Mouse (Mus musculus): ENCODE data around the gene Pde4d. TPM values are rescaled to one million over a fixed set of nuclear protein-coding genes. Genes with fewer than 3 reads are reported as not detected.

Pde4d gene
- total RNA-seq, 2 experiments from 2014 or later: 72.4 to 79.0 TPM

DNA sequence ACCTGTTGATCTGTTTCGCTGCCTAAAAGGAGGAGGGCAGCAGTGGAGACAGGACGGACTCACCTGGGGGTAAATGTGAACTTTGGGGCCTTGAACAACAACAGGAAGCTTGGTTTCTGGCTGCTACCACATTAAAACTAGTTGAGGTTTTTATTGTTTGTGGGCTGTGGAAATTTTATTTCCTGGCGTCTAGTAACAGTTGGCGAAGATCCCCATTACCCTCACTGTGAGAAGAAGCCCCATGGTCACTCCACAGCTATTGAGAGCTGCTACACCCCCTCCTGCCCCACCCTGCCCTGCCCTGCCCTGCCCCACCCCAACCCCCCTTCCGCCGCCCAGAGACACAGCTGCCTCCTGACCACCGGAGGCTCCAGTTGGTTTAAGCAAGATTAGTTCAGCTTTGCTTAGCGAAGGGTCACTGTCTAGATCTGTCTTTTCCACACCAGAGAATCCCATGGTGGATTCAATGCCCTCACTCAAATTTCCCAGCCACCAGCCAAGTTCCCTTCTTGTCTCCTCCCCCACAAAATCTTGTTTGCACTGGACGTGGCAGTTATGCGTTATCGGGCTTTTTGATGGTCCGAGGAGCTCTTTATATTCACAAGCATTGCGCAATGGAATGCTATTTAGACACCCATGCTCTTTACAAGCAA lies 780.7 kb downstream of the Pde4d start:
- DNase-seq (ENCODE audit: low spot score in 2 of 2): no peak

- DNase-seq (ENCODE audit: low spot score in 2 of 2): no peak
Measured at GRCm38 (mm10) chr13:109231848-109232460, 782.2 kb downstream of the Pde4d start.

- no peak for DNase-seq (ENCODE audit: low spot score in 2 of 2)
Measured at GRCm38 (mm10) chr13:109232531-109232930, 782.8 kb downstream of the Pde4d start.

- no peak for DNase-seq (ENCODE audit: low spot score in 2 of 2)
Measured at GRCm38 (mm10) chr13:109233911-109234613, 784.3 kb downstream of the Pde4d start.

- peak in 1 of 2 experiments; percentile 26 for DNase-seq (ENCODE audit: low spot score in 2 of 2)
Measured at GRCm38 (mm10) chr13:109236047-109236446, 786.3 kb downstream of the Pde4d start.

DNA sequence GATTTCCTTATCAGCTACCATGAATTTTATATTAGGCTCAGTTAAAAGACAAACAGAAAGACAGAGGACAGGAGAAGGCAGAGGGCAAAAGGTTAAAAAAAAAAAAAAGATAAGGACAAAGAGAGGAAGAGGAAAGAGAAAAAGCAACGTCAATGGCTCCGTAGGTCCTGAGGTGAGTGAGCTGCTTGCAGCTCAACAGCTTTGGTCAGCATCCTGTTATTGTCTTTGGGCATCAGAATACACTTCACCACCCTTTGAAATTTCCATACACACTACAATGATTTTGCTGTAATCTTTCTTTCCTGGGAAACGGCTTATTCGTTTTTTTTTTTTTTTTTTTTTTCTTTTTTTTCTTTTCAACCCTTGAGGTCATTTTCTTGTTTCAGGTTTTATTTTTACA lies 788.9 kb downstream of the Pde4d start:
- no peak for DNase-seq (ENCODE audit: low spot score in 2 of 2)

DNA sequence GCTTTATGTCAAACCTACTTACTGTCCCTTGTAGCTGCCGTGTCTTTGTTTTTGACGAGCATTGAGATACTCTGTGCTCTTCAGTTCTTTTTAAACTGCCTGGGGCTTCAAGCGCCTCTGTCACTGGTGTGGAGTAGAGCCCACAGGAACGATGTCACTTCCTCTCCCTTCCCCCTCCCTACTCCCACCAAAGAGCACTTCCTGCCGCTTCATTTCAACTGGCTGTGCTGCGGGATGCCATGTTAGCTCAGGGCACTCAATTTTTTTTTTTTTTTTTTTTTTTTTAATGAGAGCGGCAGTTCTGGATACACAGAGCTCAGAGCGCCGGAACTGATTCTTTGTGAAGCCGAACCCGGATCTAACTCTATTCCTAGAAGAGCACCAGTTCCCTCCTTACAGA lies 789.5 kb downstream of the Pde4d start:
- DNase-seq (ENCODE audit: low spot score in 2 of 2): peak in 1 of 2 experiments; percentile 57

DNA sequence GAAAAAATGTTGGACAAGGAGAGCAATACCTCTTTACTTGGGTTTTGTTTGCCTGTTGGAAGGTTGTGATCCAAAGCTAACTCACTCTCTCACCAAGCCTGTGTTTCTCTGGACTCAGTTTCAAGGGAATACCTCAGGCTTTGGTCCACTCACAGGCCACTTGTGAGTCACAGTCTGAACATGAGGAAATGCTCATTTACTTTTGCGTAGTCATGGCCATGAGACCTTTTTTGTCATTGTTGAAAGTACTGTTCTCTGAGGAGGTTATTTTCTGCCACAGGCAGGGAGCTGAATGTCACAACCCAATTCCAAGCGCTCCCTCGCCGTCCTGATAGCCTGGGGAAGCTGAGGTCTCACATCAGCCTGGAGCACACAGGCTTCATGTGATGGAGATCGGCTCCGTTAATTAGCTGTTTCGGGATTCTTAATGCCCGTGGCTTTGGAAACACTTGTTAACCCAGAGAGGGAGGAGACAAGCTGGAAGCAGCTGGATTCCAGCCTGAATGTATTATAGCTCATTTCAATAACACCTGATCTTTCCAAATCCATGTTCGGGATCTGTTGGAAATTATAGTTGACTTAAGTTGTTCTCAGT lies 792.8 kb downstream of the Pde4d start:
- no peak for DNase-seq (ENCODE audit: low spot score in 2 of 2)

GRCm38 (mm10) chr13:109243160-109243559 lies 793.4 kb downstream of the Pde4d start:
- DNase-seq (ENCODE audit: low spot score in 2 of 2): no peak

- DNase-seq (ENCODE audit: low spot score in 2 of 2): no peak
Measured at GRCm38 (mm10) chr13:109247061-109247460, 797.3 kb downstream of the Pde4d start.

GRCm38 (mm10) chr13:109249315-109249714 lies 799.6 kb downstream of the Pde4d start:
- no peak for DNase-seq (ENCODE audit: low spot score in 2 of 2)

DNA sequence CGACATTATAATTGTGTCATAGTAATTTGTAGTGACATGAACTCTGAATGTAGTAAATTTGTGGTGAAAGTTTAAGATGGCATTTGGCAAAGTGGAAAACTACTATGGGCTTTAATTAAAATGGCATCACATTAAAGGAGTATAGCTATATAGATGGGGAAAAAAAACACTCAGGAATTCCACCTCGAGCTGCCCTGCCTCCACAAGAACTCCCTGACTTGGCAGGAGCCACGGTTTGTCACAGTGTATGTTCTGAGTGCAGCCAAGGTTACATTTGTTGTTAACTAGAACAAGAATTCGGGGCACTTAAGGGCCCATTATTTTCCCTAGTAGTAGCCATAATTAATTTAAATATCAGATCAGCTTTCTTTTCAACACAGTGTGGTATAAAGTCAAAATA lies 805.9 kb downstream of the Pde4d start:
- DNase-seq (ENCODE audit: low spot score in 2 of 2): no peak

DNA sequence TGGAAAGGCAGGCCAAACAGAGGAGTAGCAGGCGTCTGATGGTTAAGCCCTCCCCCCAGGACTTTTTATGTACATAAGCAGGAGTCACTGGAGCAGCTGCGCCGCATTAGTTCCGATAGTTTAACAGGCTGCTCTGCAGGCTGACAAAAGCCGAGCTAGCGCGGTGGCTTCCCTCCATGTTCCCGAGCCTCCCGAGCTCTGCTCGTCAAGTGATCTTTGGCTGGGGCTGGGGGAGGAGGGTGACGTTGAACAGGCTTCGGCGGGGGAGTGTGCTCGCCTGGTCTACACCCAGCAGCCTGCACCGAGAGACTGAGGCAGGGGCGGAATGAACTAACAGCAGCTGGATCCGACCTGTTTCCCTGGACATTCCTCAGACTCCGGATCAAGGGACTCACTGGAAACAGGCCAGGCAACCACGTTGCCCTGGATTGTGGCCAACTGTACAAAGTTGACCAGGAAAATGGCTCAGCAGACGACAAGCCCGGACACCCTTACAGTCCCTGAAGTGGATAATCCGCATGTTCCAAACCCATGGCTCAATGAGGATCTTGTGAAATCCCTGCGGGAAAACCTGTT lies 810.6 kb downstream of the Pde4d start:
- DNase-seq (ENCODE audit: low spot score in 2 of 2): peak; percentile 58 to 62

DNA sequence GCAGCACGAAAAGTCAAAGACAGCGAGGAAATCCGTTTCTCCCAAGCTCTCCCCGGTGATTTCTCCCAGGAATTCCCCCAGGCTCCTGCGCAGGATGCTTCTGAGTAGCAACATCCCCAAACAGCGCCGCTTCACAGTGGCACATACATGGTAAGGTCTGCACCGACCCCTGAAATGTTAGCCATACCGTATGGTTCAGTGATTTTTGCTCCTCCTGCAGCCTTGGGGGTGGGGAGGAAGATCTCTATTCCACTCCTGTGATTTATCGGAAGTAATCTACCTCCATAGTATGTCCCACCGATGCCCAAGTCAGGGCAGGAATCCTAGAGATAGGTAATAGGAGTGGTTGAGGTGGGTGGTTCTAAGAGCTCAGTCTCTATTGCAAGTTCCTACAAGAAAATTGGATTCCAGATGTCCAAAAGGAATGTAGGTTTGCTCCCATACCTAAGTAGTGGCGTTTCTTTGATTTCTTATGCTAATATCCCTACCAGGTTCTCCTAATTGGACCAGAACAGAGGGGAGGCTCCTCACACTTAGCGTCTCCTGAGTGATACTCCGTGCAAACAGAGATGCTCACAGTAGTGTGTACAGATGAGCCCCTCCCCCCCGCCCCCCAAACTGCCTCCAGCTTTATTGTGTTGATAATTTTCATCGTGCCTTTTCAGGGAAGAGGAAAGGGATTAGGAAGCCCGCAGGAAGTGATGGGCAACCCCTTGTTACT lies 811.2 kb downstream of the Pde4d start:
- DNase-seq (ENCODE audit: low spot score in 2 of 2): no peak

DNA sequence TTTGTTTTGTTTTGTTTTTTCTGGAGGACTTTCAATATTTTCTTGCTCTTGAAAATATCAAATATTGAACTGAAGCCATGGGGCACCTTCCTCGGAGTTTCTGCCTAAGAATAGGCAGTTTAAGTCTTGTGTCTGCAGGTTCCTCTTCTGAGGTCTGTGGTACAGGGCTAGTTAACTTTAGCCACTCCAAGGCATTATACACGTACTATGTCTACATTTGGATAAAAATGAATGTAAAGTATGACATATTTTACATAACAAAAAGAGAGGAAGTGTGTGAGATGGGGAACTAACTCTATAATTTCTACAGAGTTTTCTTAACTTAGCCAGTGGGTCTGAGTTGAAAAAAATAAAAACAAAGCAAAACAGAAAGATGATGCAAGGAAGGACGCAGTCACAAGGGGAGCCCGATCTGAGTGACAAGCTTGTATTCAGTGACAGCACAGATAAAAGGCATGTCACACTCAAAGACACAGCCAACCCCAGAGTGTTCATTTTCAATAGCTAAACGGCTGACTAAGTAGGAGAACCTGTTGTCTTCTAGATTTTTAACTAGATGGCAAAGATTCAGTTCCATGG lies 812.0 kb downstream of the Pde4d start:
- DNase-seq (ENCODE audit: low spot score in 2 of 2): no peak

DNA sequence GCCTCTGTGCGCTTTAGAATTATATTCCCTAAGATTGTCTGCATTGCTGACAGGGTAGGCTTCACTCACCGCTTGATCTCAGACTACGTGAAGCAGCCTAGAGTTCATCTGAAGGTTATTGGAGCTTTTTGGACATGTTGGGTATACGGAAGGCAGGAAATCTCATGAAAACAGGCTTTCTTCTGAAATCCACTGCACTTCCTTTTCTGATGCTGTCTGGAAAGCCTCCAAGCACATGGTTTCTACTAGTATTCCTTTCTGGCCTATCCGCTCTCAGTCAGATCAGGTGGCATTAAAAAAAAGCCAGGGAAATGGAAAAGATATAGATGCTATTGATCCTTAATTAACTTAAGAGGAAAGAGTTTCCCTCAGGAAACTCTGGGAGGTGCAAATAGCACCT lies 812.8 kb downstream of the Pde4d start:
- no peak for DNase-seq (ENCODE audit: low spot score in 2 of 2)

DNA sequence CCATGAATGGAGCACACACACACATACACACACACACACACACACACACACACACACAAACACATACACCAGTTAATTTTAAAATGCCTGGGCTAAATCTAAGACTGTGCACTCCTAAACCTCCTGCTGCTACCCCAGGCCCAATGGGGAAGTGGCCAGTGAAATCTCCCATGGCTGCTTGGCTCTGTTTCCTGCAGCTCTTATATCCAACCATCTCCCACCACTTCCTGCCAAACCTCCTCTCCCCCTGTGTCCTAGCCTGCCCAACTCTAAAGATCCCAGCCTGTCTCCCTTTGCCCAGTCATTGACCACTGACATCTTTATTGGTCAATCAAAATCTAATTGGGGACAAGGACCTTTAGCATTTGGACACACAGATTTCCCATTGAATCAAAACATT lies 814.1 kb downstream of the Pde4d start:
- DNase-seq (ENCODE audit: low spot score in 2 of 2): no peak

GRCm38 (mm10) chr13:109268253-109268652 lies 818.5 kb downstream of the Pde4d start:
- peak in 1 of 2 experiments; percentile 51 for DNase-seq (ENCODE audit: low spot score in 2 of 2)

DNA sequence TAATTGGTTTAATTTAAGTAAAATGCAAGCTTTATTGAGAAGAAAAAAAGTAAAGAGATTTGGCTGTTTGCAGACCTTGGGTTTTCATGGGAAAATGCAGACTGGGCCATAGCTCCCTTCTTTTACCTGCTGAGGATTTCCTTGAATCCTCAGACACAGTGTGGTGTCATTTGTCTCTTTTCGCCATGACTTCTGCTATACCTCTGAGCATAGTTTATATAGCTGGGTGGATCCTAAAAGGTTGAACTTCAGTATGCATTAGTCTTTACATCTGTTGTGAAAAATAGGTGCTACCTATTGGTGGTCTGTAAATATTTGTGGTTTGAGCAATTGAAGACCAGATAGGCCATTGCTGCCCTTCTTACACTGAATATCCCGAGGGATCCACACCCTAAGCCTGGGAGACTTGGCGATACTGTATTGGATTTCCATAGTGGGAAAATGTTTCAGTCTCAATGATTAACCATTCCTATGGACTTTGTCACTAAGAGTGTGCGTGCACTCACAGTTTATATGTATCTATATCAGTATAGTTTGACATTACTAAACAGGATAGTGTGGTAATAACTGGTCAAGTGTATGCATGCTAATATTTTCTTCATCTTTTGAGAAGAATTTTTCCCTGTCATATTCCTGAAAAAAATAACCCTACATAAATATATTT lies 819.0 kb downstream of the Pde4d start:
- DNase-seq (ENCODE audit: low spot score in 2 of 2): no peak

GRCm38 (mm10) chr13:109274869-109275268 lies 825.1 kb downstream of the Pde4d start:
- no peak for DNase-seq (ENCODE audit: low spot score in 2 of 2)
